Mouse (Mus musculus) 416B (cell line): Measurements from ENCODE around the gene Cysrt1.

Experiments used
- DNase-seq: peaks from one replicate; pipeline ENCODE4 v3.0.0; 2011; ENCODE audit warnings: low read depth

Cysrt1 gene

GRCm38 (mm10) chr2:25210686-25211085 is 31.6 kb downstream of the Cysrt1 start:
- DNase-seq: no peak

- DNase-seq: no peak
Observed at GRCm38 (mm10) chr2:25207593-25207992, 34.7 kb downstream of the Cysrt1 start.

GRCm38 (mm10) chr2:25203631-25204214 is 38.5 kb downstream of the Cysrt1 start:
- DNase-seq: peak; percentile 59

- no peak for DNase-seq
Observed at GRCm38 (mm10) chr2:25200631-25201030, 41.6 kb downstream of the Cysrt1 start.

GRCm38 (mm10) chr2:25197946-25198345 is 44.3 kb downstream of the Cysrt1 start:
- no peak for DNase-seq

GRCm38 (mm10) chr2:25197191-25197590 is 45.1 kb downstream of the Cysrt1 start:
- no peak for DNase-seq

- peak; percentile 99 for DNase-seq
Observed at GRCm38 (mm10) chr2:25196172-25196954, 45.9 kb downstream of the Cysrt1 start, which contains the start of gene Tor4a. TSS of gene Tor4a (minus strand) at chr2:25196886.

GRCm38 (mm10) chr2:25195211-25196156 is 46.8 kb downstream of the Cysrt1 start:
- peak; percentile 92 for DNase-seq

GRCm38 (mm10) chr2:25194486-25195171 is 47.6 kb downstream of the Cysrt1 start:
- DNase-seq: peak; percentile 93

GRCm38 (mm10) chr2:25194006-25194405 is 48.2 kb downstream of the Cysrt1 start:
- peak; percentile 41 for DNase-seq

- DNase-seq: peak; percentile 94
Observed at GRCm38 (mm10) chr2:25193330-25193770, 48.9 kb downstream of the Cysrt1 start.
